Mouse (Mus musculus): ENCODE data around the gene Cep112. TPM values are rescaled to one million over a fixed set of nuclear protein-coding genes. Genes with fewer than 3 reads are reported as not detected.

The Cep112 gene
- polyA plus RNA-seq, 1 experiment: 2.5 TPM

DNA sequence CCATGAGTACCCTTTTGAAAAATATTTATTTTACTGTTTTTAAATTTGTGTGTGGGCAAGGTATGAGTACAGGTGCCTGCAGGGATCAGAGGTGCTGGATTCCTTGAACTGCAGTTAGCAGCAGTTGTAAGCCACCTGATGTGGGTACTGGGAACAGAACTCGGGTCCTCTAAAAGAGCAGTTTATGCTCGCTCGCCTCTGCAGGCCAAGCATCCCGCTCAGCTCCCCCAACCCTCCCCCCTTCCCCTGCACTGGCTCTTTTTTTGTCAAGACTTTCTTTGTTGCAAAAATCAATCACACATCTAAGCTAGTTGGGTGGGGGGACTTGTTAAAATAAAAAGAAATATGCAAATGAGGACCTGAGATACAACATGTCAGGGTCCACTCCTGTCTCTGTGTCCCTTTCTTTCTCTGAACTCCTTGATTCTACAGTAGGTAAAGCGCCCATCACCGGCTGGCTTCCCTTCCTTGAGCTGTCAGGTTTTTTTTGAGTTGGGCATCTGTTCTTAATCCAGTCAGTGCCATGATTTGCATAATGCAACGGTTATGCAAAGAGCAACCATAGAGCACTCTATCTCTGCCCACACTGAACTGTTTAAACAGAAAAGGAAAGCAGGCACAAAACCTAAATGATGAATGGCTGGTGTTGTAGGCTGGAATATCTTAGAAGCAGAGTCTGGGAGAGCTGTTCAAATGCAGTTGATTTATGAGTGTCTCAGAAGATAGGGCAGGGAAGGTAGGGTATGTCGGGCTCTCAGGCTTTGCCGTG lies 14.9 kb upstream of the Cep112 start:
- no peak overlapping the region for H3K27ac ChIP-seq (ENCODE audit: insufficient read depth, low read length)
- no peak for TF ChIP-seq POLR2A (IDR thresholded peaks at IDR 0.05; ENCODE audit: extremely low read depth, insufficient read depth, low read length)
- TF ChIP-seq CTCF (IDR thresholded peaks at IDR 0.05; ENCODE audit: extremely low read depth, insufficient read depth, low read length): no peak

DNA sequence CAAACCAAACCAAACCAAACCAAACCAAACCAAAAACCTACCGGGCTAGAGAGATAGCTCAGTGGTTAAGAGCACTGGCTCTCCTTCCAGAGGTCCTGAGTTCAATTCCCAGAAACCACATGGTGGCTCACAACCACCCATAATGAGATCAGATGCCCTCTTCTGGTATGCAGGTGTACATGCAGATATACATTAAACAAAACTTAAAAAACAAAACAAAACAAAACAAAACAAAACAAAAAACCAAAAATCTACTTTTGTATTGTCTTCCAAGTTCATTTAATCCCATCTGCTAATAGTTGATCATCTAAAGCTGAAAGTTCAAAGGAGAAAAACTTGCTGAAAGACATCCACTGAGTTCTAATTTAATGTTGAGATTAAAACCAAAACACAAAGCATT lies 8.6 kb upstream of the Cep112 start:
- H3K27ac ChIP-seq (ENCODE audit: insufficient read depth, low read length): no peak overlapping the region
- H3K4me1 ChIP-seq (ENCODE audit: control insufficient read depth, insufficient read depth, low read length): no peaks in the 10 kb centered on the region
- H3K4me3 ChIP-seq (ENCODE audit: insufficient read depth, low read length): no peak overlapping the region
- TF ChIP-seq POLR2A (IDR thresholded peaks at IDR 0.05; ENCODE audit: extremely low read depth, insufficient read depth, low read length) (no peak), CTCF (IDR thresholded peaks at IDR 0.05; ENCODE audit: extremely low read depth, insufficient read depth, low read length) (no peak)

More for the DNA sequence above, 14.9 kb upstream of the Cep112 start:
- Histone ChIP-seq H3K4me3 (ENCODE audit: insufficient read depth, low read length) (no peak overlapping the region), H3K4me1 (ENCODE audit: control insufficient read depth, insufficient read depth, low read length) (no peaks in the 10 kb centered on the region; the same call in 1 of the 2 replicates)

DNA sequence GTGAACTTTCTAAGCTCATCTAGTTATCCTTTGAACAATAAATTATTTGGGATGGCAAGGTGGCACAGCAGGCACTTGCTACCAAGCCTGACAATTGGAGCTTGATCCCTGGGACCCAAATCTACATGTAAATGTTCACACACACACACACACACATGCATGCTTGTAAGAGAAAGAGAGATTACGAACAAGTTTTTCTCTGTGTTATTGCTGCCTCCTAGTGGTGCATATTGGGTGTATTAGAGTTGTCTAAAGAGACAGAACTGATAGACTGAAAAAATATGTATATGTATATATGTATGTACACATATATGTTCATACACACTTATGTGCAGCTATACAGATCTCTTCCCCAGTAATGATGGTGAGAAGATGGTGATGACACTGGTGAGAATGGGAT lies 6.5 kb upstream of the Cep112 start:
- TF ChIP-seq CTCF (IDR thresholded peaks at IDR 0.05; ENCODE audit: extremely low read depth, insufficient read depth, low read length): 0 out of 2 replicates have a peak, but pooled peaks have one; percentile 18
- TF ChIP-seq POLR2A (IDR thresholded peaks at IDR 0.05; ENCODE audit: extremely low read depth, insufficient read depth, low read length): no peak
- Histone ChIP-seq H3K4me3 (ENCODE audit: insufficient read depth, low read length) (no peak overlapping the region), H3K27ac (ENCODE audit: insufficient read depth, low read length) (no peak overlapping the region), H3K4me1 (ENCODE audit: control insufficient read depth, insufficient read depth, low read length) (no peaks in the 10 kb centered on the region)

DNA sequence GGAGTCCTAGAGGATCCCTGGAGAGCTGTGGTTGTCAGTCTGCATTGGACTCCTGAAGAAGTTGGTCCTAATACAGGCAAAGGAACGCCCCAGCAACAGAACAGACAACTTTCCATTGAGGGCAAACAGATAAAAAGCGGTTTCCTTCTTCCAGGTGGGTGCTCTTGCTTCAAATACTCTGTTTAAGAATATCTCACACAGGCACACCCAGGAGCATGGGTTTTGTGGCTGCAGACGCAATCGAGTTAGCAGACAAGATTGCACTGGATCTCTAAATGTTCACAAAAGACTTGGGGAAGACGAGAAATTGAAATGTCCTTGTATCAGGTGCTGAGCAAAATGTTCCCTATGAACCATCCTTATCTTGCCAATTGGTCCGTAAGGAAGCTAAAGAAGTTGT lies 5.8 kb upstream of the Cep112 start:
- Histone ChIP-seq H3K4me3 (ENCODE audit: insufficient read depth, low read length) (no peak overlapping the region), H3K4me1 (ENCODE audit: control insufficient read depth, insufficient read depth, low read length) (peaks cover 2% of the 10 kb centered on the region; the same call in 1 of the 2 replicates), H3K27ac (ENCODE audit: insufficient read depth, low read length) (no peak overlapping the region)
- TF ChIP-seq CTCF (IDR thresholded peaks at IDR 0.05; ENCODE audit: extremely low read depth, insufficient read depth, low read length) (no peak), POLR2A (IDR thresholded peaks at IDR 0.05; ENCODE audit: extremely low read depth, insufficient read depth, low read length) (no peak)

DNA sequence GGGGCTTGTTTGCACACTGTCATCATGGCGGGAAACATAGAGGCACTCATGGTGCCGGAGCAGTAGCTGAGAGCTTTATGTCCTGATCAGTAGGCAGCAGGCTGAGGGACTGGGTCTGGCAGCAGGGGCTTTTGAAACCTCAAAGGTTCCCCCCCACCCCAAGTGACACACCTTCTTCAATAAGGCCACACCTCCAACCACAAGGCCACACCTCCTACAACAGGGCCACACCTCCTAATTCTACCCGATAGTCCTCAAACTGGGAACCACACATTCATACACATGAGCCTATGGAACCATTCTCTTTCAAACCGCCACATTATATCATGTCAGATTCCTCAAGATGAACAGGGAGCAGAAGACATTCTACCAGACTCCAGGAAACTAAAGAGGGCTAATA lies 4.2 kb upstream of the Cep112 start:
- TF ChIP-seq POLR2A (IDR thresholded peaks at IDR 0.05; ENCODE audit: extremely low read depth, insufficient read depth, low read length) (no peak), CTCF (IDR thresholded peaks at IDR 0.05; ENCODE audit: extremely low read depth, insufficient read depth, low read length) (no peak)
- Histone ChIP-seq H3K4me1 (ENCODE audit: control insufficient read depth, insufficient read depth, low read length) (peaks cover 2% of the 10 kb centered on the region; the same call in 1 of the 2 replicates), H3K4me3 (ENCODE audit: insufficient read depth, low read length) (no peak overlapping the region), H3K27ac (ENCODE audit: insufficient read depth, low read length) (no peak overlapping the region)

DNA sequence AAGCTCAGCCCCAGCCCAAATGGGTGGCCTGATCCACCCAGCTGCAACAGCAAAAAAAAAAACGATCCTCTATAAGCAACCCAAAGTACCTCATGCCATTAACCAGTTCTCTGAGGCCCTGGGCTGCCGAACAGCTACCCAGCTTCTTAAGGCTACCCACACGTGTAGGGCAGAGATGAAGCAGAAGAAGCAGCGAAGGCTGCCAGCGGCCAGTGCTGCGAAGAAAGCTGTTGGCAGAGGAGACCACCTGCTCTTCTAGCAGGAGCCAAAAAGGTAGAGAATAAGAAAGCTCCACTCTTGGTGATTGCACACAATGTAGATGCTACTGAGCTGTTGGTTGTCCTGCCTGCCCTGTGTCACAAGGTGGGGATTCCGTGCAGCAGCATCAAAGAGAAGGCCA lies 1.8 kb upstream of the Cep112 start:
- H3K4me1 ChIP-seq (ENCODE audit: control insufficient read depth, insufficient read depth, low read length): peaks cover 2% of the 10 kb centered on the region; the same call in 1 of the 2 replicates
- H3K4me3 ChIP-seq (ENCODE audit: insufficient read depth, low read length): no peak overlapping the region
- no peak overlapping the region for H3K27ac ChIP-seq (ENCODE audit: insufficient read depth, low read length)
- TF ChIP-seq POLR2A (IDR thresholded peaks at IDR 0.05; ENCODE audit: extremely low read depth, insufficient read depth, low read length): no peak
- no peak for TF ChIP-seq CTCF (IDR thresholded peaks at IDR 0.05; ENCODE audit: extremely low read depth, insufficient read depth, low read length)

DNA sequence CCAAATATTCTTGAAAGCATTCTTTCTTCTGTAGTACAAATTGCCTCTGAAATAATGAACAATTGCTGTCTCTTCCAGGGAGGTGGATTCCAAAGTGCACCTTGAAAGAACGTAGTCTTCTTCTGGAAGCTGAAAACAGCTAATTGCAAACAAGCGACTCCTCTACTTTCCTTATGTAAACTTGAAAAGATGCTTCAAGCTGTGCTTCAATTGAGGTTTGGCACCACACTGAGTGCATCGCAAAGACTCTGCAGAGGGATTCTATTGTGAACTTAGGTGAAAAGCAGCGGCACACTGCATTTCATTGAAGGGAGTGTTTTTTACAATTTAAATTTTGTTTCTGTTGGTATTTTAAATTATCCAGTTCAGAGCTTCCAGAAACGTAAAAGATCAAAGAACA lies 881 bp upstream of the Cep112 start:
- Histone ChIP-seq H3K27ac (ENCODE audit: insufficient read depth, low read length) (no peak overlapping the region), H3K4me1 (ENCODE audit: control insufficient read depth, insufficient read depth, low read length) (peaks cover 2% of the 10 kb centered on the region; the same call in 1 of the 2 replicates), H3K4me3 (ENCODE audit: insufficient read depth, low read length) (peak overlapping the region; percentile 25; the same call in 1 of the 2 replicates)
- no peak for TF ChIP-seq CTCF (IDR thresholded peaks at IDR 0.05; ENCODE audit: extremely low read depth, insufficient read depth, low read length)
- TF ChIP-seq POLR2A (IDR thresholded peaks at IDR 0.05; ENCODE audit: extremely low read depth, insufficient read depth, low read length): no peak

DNA sequence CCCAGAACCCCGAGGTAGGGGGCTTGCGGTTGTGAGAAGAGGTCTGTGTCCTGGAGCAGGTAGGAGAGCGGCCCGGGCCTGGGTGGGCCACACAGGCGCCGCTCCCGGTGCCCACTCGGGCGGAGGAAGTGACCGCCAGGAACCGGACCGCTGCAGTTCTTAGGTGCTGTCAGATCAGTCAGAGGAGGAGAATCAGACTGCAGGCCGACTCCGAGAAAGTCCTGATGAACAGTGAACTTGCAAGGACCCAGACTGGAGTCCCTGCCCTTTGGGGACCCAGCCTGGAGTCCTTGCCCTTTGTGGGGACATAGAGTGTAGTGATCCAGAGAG lies 565 bp downstream of the Cep112 start:
- Histone ChIP-seq H3K27ac (ENCODE audit: insufficient read depth, low read length) (no peak overlapping the region), H3K4me3 (ENCODE audit: insufficient read depth, low read length) (peak overlapping the region; percentile 25; the same call in 1 of the 2 replicates), H3K4me1 (ENCODE audit: control insufficient read depth, insufficient read depth, low read length) (peaks cover 2% of the 10 kb centered on the region; the same call in 1 of the 2 replicates)
- TF ChIP-seq POLR2A (IDR thresholded peaks at IDR 0.05; ENCODE audit: extremely low read depth, insufficient read depth, low read length) (no peak), CTCF (IDR thresholded peaks at IDR 0.05; ENCODE audit: extremely low read depth, insufficient read depth, low read length) (no peak)

DNA sequence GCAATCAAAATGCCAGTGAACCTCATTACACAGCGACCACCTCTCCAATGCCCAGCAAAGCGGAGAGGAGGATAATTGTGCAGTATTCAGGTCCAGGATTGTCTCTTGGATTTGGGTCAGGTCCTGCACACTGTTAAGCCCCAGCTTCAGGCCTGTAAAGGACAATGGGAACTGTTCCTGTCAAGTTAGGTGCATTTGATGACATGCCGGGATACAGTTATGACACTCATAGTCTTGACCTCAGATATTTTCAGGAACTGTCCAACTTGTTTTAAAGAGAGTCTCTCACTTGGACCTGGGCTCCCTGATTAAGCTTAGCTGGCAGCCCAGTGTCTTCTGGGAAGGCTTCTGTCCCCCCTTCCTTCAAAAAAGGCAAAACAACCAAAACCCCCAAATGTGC lies 1.1 kb downstream of the Cep112 start:
- H3K27ac ChIP-seq (ENCODE audit: insufficient read depth, low read length): no peak overlapping the region
- no peak overlapping the region for H3K4me3 ChIP-seq (ENCODE audit: insufficient read depth, low read length)
- no peak for TF ChIP-seq CTCF (IDR thresholded peaks at IDR 0.05; ENCODE audit: extremely low read depth, insufficient read depth, low read length)
- no peak for TF ChIP-seq POLR2A (IDR thresholded peaks at IDR 0.05; ENCODE audit: extremely low read depth, insufficient read depth, low read length)
- H3K4me1 ChIP-seq (ENCODE audit: control insufficient read depth, insufficient read depth, low read length): peaks cover 2% of the 10 kb centered on the region; the same call in 1 of the 2 replicates

DNA sequence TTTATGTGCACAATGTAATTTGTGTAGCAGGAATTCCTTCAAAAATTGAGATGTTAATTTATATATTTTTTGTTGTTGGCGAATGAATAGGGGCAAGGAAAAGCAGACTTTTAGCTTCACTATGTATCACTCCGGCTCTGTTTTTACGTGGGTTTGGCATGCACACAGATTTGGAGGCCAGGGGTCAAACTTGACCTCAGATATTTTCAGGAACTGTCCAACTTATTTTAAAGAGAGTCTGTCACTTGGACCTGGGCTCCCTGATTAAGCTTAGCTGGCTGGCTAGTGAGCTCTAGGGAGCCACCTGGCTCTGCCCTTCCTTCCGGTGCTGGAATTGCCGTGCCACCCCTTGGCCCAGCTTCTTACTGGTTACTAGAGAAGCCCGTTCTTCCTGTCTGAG lies 2.2 kb downstream of the Cep112 start:
- TF ChIP-seq CTCF (IDR thresholded peaks at IDR 0.05; ENCODE audit: extremely low read depth, insufficient read depth, low read length): no peak
- TF ChIP-seq POLR2A (IDR thresholded peaks at IDR 0.05; ENCODE audit: extremely low read depth, insufficient read depth, low read length): no peak
- peaks cover 2% of the 10 kb centered on the region; the same call in 1 of the 2 replicates for H3K4me1 ChIP-seq (ENCODE audit: control insufficient read depth, insufficient read depth, low read length)
- H3K27ac ChIP-seq (ENCODE audit: insufficient read depth, low read length): no peak overlapping the region
- no peak overlapping the region for H3K4me3 ChIP-seq (ENCODE audit: insufficient read depth, low read length)
